Mouse (Mus musculus) hindlimb bud, embryonic 11.5 days (tissue): Measurements from ENCODE around the gene Polh.

ENCODE experiments used
- DNase-seq: peaks from one replicate; pipeline ENCODE4 v3.0.0-alpha.2; 2012; ENCODE audit warnings: low read depth, low spot score; ENCODE audit errors: extremely low spot score

Polh gene

GRCm38 (mm10) chr17:46202421-46203071 is at the start of gene Polh, which contains the start of gene Xpo5:
TSS of gene Polh (minus strand) at chr17:46202645.
TSS of gene Xpo5 (plus strand) at chr17:46202782.
- peak; percentile 95 for DNase-seq

GRCm38 (mm10) chr17:46251174-46251573 is 48.7 kb upstream of the Polh start:
- DNase-seq: no peak

GRCm38 (mm10) chr17:46248189-46248522 is 45.7 kb upstream of the Polh start:
- no peak for DNase-seq

GRCm38 (mm10) chr17:46247512-46248188 is 45.2 kb upstream of the Polh start, which contains the start of the genes Polr1c and Yipf3:
TSS of gene Polr1c (minus strand) at chr17:46248054.
TSS of gene Yipf3 (plus strand) at chr17:46248080.
- peak; percentile 81 for DNase-seq

GRCm38 (mm10) chr17:46244579-46244978 is 42.1 kb upstream of the Polh start:
- DNase-seq: no peak

GRCm38 (mm10) chr17:46243624-46244023 is 41.2 kb upstream of the Polh start:
- DNase-seq: no peak

GRCm38 (mm10) chr17:46242993-46243392 is 40.5 kb upstream of the Polh start:
- DNase-seq: no peak

- DNase-seq: no peak
These were observed 39.8 kb upstream of the Polh start for GRCm38 (mm10) chr17:46242274-46242673.

GRCm38 (mm10) chr17:46241471-46241870 is 39.0 kb upstream of the Polh start:
- DNase-seq: no peak

- DNase-seq: no peak
These were observed 37.2 kb upstream of the Polh start for GRCm38 (mm10) chr17:46239516-46240114.

- no peak for DNase-seq
These were observed 35.0 kb upstream of the Polh start for GRCm38 (mm10) chr17:46237480-46237879.

- no peak for DNase-seq
These were observed 34.6 kb upstream of the Polh start for GRCm38 (mm10) chr17:46237079-46237478.

- DNase-seq: no peak
These were observed 33.6 kb upstream of the Polh start for GRCm38 (mm10) chr17:46236067-46236466.

- no peak for DNase-seq
These were observed 25.1 kb upstream of the Polh start for GRCm38 (mm10) chr17:46227576-46227975.

GRCm38 (mm10) chr17:46221601-46222000 is 19.2 kb upstream of the Polh start:
- DNase-seq: no peak

- DNase-seq: no peak
These were observed 8.1 kb upstream of the Polh start for GRCm38 (mm10) chr17:46210550-46210949.

- no peak for DNase-seq
These were observed 4.2 kb upstream of the Polh start for GRCm38 (mm10) chr17:46206676-46207075.

GRCm38 (mm10) chr17:46203078-46203477 is 633 bp upstream of the Polh start:
- no peak for DNase-seq

GRCm38 (mm10) chr17:46201151-46201550 is 1.3 kb downstream of the Polh start:
- DNase-seq: no peak

- no peak for DNase-seq
These were observed 13.6 kb downstream of the Polh start for GRCm38 (mm10) chr17:46188829-46189228.

- DNase-seq: no peak
These were observed 20.2 kb downstream of the Polh start for GRCm38 (mm10) chr17:46182273-46182672.

- no peak for DNase-seq
These were observed 31.9 kb downstream of the Polh start for GRCm38 (mm10) chr17:46170538-46170937.
